Mouse (Mus musculus) myocyte (in vitro differentiated cells): ENCODE results near the gene Cdc25b.

Experiments
- MAX ChIP-seq: IDR thresholded peaks from one replicate; pipeline ENCODE4 v1.6.1; 2011; ENCODE audit warnings: low read depth, mild to moderate bottlenecking, control low read depth
- MYOD1 ChIP-seq, 3 experiments: IDR thresholded peaks; one replicate each; pipeline ENCODE4 v1.6.1; 2011; ENCODE audit warnings: control low read depth in 2 of 3, low read depth in 2 of 3, mild to moderate bottlenecking in 2 of 3, moderate library complexity in 1 of 3; ENCODE audit not compliant: insufficient read length in 2 of 3, control insufficient read depth in 1 of 3
- POLR2A ChIP-seq: IDR thresholded peaks from one replicate; pipeline ENCODE4 v1.6.1; 2011; ENCODE audit warnings: low read depth, mild to moderate bottlenecking, control low read depth, moderate library complexity; ENCODE audit not compliant: insufficient read length
- POLR2AphosphoS2 ChIP-seq: IDR thresholded peaks from one replicate; pipeline ENCODE4 v1.6.1; 2011; ENCODE audit warnings: low read depth, control low read depth; ENCODE audit not compliant: insufficient read length
- TCF12 ChIP-seq: IDR thresholded peaks from one replicate; pipeline ENCODE4 v1.6.1; 2011; ENCODE audit warnings: mild to moderate bottlenecking, control low read depth; ENCODE audit not compliant: poor library complexity, insufficient read depth, severe bottlenecking

DNA sequence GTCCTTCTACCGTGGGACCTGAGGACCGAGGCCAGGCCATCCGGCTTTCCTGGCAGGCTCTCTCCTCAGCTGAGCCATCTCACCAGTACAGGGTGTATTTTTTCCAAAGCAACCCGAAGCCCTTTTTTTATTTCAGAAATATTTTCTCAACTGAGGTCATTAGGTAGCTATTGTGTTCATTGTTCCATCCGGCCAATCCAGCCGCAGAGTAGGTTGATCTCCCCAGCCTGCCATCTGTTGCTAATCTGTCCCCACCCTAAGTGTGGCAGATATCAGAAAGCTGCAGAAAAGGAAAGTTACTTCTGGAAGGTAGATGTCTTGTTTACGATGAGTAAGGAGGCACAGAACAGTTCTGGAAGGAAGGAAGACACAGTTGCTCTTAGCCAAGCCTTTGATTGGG is 27.0 kb downstream of the Cdc25b start:
- TF ChIP-seq POLR2A (no peak), POLR2AphosphoS2 (no peak), MYOD1 (IDR thresholded peaks at IDR 0.05; ENCODE audit: control insufficient read depth in 1 of 3, insufficient read length in 2 of 3, low read depth in 2 of 3) (no peak), TCF12 (no peak), MAX (no peak)
